Mouse (Mus musculus): ENCODE measurements around the gene Ncstn. TPM values are rescaled to one million over a fixed set of nuclear protein-coding genes. Genes with fewer than 3 reads are reported as not detected.

Gene Ncstn
- 45.6 and 47.8 TPM in 2 replicates for polyA plus RNA-seq (2016; fragmentation: Nextera tagmentation; extraction: Ambion mirVana)

DNA sequence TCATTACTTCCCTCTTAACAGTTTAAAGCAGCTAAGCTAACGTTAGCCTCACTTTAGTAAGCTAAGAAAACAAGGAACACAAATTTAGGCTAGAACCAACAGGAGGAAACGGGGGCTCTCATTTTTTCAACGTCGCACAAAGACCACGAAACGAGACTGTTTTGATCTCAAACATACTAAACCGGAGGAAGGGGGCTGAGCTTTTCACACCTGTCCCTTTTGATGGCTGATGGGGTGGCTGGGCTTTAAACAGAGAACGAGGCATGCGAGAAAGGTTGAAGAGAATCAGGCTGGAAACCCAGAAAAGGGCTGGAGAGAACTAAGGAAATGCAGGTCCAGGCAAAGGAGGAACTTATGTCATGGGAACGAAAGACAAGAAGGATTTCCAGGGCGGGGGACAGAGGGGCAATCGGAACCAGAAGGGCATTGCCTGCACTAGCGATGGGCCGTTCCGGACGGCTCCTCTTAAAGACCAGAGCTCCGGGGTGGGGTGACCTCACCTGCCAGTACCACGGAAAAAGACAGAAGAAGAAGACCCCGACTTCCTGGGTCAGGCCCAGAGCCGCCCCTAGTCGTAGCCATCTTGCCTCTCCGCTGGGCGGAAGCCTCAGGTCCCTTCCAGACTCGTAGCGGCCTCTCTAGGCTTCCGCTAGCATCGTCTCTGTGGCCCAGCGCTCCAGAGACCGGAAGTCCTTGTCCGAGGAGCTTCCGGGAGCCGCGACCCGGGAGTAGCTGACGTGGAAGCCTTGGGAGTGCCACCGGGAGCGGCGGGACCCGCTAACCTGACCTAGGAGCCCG is at the start of gene Ncstn, which contains the start of gene Copa:
Gene Ncstn, minus strand, starts transcription at position 695 of the 798 bp plus-strand sequence.
Gene Copa, plus strand, starts transcription at position 429 of the 798 bp plus-strand sequence.
- peak within 1 kb of the TSS; percentile 76 for H3K4me2 ChIP-seq
- no peaks in the 10 kb centered on the region for H3K27me3 ChIP-seq (replicated peaks)
- H3K36me3 ChIP-seq, result peaks cover 34% of the 10 kb centered on the region
- no peaks in the 10 kb centered on the region for H3K9me3 ChIP-seq (replicated peaks)
- under 1% methylated on average over 40 of the region's 40 CpGs for WGBS (ENCODE audit: insufficient replicate concordance)
- peaks cover 37% of the 10 kb centered on the region for H3K4me1 ChIP-seq
- H3K9ac ChIP-seq, result peak within 1 kb of the TSS; percentile 86
- peak within 1 kb of the TSS; percentile 84 for H3K4me3 ChIP-seq
- peak within 1 kb of the TSS; percentile 77 for H3K27ac ChIP-seq
- ATAC-seq, result peak; percentile 98

DNA sequence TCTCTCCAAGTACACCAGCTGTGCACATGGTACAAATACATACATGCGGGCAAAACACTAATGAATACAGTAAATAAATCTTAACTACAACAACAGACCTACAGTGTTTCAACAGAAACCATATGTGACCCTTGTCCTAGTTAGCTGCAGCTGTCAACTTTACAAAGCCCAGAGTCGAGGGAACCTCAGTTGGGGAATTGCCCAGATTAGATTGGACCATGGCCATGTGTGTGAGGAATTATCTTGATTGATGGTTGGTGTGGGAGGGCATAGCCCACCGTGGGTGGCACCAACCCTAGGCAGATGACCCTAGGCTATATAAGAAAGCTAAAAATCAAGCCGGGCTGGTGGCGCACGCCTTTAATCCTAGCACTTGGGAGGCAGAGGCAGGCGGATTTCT is 49.7 kb upstream of the Ncstn start:
- Histone ChIP-seq H3K4me2 (no peak overlapping the region), H3K9ac (no peak overlapping the region), H3K9me3 (replicated peaks) (no peaks in the 10 kb centered on the region), H3K27ac (no peak overlapping the region), H3K27me3 (replicated peaks) (no peaks in the 10 kb centered on the region), H3K36me3 (peaks cover 74% of the 10 kb centered on the region), H3K4me1 (peaks cover 7% of the 10 kb centered on the region), H3K4me3 (no peak overlapping the region)
- 80% methylated on average over 7 of the region's 7 CpGs for WGBS (ENCODE audit: insufficient replicate concordance)
- ATAC-seq, result no peak

DNA sequence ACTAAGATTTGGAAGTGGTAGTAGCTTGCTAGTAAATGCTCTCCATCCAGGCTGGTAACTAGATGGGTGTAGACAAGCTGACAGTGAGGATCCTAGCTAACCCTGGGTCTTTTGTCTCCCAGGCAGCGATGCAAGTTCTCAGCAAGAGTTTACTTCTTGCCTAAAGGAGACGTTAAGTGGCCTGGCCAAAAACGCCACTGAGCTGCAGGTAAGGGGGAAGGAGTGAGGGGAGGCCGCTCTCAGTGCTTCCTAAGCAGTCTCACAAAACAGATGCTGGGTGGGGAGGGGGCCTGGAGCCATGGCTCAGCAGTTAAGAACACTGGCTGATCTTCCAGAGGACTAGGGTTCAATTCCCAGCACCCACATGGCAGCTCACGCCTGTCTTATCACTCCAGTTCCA is 47.2 kb upstream of the Ncstn start:
- Histone ChIP-seq H3K4me2 (no peak overlapping the region), H3K27me3 (replicated peaks) (no peaks in the 10 kb centered on the region), H3K9me3 (replicated peaks) (no peaks in the 10 kb centered on the region), H3K36me3 (peaks cover 60% of the 10 kb centered on the region), H3K27ac (no peak overlapping the region), H3K4me1 (peaks cover 17% of the 10 kb centered on the region), H3K4me3 (no peak overlapping the region), H3K9ac (no peak overlapping the region)
- ATAC-seq, result no peak
- WGBS (ENCODE audit: insufficient replicate concordance), result 86% methylated on average over 5 of the region's 5 CpGs

DNA sequence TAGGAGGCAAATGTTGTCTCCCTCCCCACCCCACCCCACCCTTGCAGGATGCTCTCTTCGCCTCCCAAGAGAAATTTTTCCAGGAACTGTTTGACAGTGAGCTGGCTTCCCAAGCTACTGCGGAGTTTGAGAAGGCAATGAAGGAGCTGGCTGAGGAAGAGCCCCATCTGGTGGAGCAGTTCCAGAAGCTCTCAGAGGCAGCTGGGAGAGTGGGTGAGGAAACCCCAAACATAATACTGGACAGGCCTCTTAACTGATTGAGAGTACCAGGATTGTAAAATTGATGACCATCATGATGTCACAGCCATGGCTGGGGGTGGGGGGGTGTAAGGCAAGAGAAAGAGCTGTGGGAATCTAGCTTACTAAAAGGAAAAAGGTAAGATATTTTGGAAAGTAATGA is 46.5 kb upstream of the Ncstn start:
- no peak for ATAC-seq
- Histone ChIP-seq H3K36me3 (peaks cover 54% of the 10 kb centered on the region), H3K4me2 (no peak overlapping the region), H3K4me3 (no peak overlapping the region), H3K27ac (no peak overlapping the region), H3K27me3 (replicated peaks) (no peaks in the 10 kb centered on the region), H3K9me3 (replicated peaks) (no peaks in the 10 kb centered on the region), H3K9ac (no peak overlapping the region), H3K4me1 (peaks cover 17% of the 10 kb centered on the region)
- 66% methylated on average over 2 of the region's 2 CpGs for WGBS (ENCODE audit: insufficient replicate concordance)

DNA sequence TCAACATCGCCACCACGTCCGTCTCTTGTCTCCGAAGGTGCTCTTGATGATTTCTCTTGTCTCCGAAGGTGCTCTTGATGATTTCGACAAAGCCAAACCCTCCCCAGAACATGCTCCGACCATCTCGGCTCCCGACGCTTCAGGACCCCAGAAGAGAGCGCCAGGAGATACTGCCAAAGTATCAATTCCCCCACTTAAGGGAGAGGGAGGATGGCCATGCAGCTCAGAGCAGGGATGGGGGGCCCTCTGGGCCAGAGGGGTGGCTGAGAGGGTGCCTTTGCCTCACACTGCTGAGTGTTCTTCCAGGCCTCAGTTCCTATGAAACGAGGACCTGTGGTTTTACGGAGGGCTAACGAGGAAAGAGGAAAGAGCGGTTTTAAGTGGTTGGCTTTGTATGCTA is 46.0 kb upstream of the Ncstn start:
- WGBS (ENCODE audit: insufficient replicate concordance), result 93% methylated on average over 15 of the region's 15 CpGs
- H3K4me3 ChIP-seq, result no peak overlapping the region
- ATAC-seq, result no peak
- H3K27ac ChIP-seq, result no peak overlapping the region
- peaks cover 50% of the 10 kb centered on the region for H3K36me3 ChIP-seq
- no peaks in the 10 kb centered on the region for H3K9me3 ChIP-seq (replicated peaks)
- no peak overlapping the region for H3K9ac ChIP-seq
- H3K4me2 ChIP-seq, result no peak overlapping the region
- peaks cover 17% of the 10 kb centered on the region for H3K4me1 ChIP-seq
- no peaks in the 10 kb centered on the region for H3K27me3 ChIP-seq (replicated peaks)

DNA sequence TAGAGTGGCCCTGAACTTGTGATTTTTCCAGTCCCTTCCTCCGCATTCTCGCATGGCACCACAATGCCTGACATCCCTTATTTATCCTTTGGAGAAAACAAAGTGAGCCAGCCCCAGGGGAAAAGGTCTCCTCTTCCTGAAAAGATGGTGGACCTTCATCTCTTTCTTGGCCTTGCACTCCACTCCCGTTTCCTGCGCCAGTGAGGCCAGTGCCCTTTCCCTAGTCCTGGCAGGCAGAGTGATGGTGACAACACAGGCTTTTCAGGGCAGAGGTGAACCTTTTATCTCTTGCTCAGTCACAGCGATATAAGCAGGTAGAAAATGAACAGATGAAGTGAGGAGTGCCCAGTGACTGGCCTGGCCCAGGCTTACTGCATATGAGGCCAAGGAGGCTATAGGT is 44.9 kb upstream of the Ncstn start:
- WGBS (ENCODE audit: insufficient replicate concordance), result 50% methylated on average over 5 of the region's 5 CpGs
- peak overlapping the region; percentile 83 for H3K9ac ChIP-seq
- no peaks in the 10 kb centered on the region for H3K9me3 ChIP-seq (replicated peaks)
- peaks cover 51% of the 10 kb centered on the region for H3K36me3 ChIP-seq
- H3K27ac ChIP-seq, result peak overlapping the region; percentile 64
- peaks cover 17% of the 10 kb centered on the region for H3K4me1 ChIP-seq
- peak overlapping the region; percentile 78 for H3K4me3 ChIP-seq
- H3K27me3 ChIP-seq (replicated peaks), result no peaks in the 10 kb centered on the region
- H3K4me2 ChIP-seq, result peak overlapping the region; percentile 81
- ATAC-seq, result no peak

DNA sequence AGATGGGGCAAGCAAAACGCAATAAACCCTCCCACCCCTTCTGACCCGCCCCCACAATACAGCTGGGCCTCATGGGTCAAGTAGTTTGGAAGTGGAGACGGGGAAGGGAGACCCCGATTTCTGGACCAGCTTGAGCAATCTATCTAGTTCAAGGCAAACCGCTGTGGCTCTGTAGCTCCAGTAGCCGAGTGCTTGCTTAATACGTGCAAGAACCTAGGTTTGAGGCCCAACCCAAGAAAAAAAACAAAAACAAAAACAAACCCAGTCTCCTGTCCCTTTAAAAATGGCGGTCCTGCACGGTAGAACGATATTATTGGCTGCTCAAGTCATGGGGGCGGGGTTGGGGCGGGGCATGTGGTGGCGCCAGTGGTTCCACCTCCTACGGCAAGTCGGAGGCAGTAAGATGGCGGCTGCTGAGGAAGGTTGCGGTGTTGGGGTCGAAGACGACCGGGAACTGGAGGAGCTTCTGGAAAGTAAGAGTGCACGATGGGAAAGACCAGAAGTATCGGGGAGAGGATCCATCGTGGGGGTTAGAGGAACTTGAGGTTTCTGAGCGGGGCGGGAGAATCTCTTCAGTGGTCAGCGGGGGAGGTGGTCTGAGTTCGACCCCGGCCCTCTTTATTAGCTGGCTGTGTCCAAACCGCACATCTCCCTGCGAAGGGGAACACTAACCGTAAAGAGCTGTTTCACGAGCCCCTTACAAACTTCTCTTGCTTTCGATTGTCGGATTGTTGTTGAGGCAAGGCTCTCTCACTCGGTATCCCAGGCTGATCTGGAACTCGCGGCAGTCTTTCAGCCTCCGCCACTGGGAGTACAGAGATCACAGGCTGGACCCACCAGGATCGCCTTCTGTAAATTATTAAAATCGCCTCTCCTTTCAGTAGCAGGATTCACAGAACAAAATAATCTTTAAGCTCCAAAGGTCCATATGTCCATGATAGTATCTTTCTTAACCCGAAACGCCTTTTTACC is 44.1 kb upstream of the Ncstn start, which contains the start of gene Pex19:
Gene Pex19, plus strand, starts transcription at position 380 of the 972 bp plus-strand sequence.
- WGBS (ENCODE audit: insufficient replicate concordance), result 1% methylated on average over 42 of the region's 42 CpGs
- H3K4me2 ChIP-seq, result peak within 1 kb of the TSS; percentile 81
- peak within 1 kb of the TSS; percentile 78 for H3K4me3 ChIP-seq
- ATAC-seq, result peak; percentile 95
- H3K27me3 ChIP-seq (replicated peaks), result no peaks in the 10 kb centered on the region
- H3K27ac ChIP-seq, result peak within 1 kb of the TSS; percentile 64
- H3K9me3 ChIP-seq (replicated peaks), result no peaks in the 10 kb centered on the region
- peaks cover 17% of the 10 kb centered on the region for H3K4me1 ChIP-seq
- peaks cover 51% of the 10 kb centered on the region for H3K36me3 ChIP-seq
- H3K9ac ChIP-seq, result peak within 1 kb of the TSS; percentile 83

DNA sequence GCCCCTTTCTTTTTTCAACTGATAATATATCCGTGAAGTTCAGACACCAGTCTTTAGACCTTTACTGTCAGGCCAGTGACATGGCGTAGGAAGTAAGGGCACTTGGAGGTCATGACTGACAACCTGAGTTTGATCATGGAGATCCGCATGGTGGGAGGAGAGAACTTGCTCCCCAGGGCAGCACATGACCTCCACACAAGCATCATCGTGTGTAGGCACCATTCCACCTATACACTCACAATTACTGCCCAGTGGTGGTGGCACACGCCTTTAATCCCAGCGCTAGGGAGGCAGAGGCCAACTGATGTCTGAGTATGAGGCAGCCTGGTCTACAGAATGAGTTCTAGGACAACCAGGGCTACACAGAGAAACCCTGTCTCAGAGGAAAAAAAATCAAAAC is 42.0 kb upstream of the Ncstn start:
- 71% methylated on average over 6 of the region's 6 CpGs for WGBS (ENCODE audit: insufficient replicate concordance)

DNA sequence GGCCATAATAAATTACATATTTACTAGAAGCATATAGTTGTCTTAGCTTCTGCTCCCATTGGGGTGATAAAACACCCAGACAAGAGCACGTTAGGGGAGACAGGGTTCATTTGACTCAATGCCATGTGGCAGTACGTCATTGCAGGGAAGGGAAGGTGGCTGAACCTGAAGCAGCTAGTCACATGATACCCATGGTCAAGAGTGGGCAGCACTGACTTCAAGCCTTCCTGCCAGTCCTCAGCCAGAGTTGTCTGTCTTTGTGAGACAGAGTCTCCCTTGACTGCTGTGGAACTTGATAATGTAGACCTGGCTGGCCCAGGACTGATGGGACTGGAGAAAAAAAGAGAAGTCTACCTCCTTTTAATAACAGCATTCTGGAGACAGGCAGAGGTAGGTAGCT is 40.1 kb upstream of the Ncstn start:
- H3K27ac ChIP-seq, result no peak overlapping the region
- H3K36me3 ChIP-seq, result peaks cover 60% of the 10 kb centered on the region
- no peak overlapping the region for H3K4me2 ChIP-seq
- no peaks in the 10 kb centered on the region for H3K27me3 ChIP-seq (replicated peaks)
- no peak overlapping the region for H3K4me3 ChIP-seq
- H3K4me1 ChIP-seq, result peaks cover 13% of the 10 kb centered on the region
- H3K9me3 ChIP-seq (replicated peaks), result no peaks in the 10 kb centered on the region
- WGBS (ENCODE audit: insufficient replicate concordance), result 83% methylated on average over 2 of the region's 2 CpGs
- H3K9ac ChIP-seq, result no peak overlapping the region
- no peak for ATAC-seq

More for the DNA sequence above, 42.0 kb upstream of the Ncstn start:
- H3K36me3 ChIP-seq, result peaks cover 53% of the 10 kb centered on the region
- H3K4me3 ChIP-seq, result no peak overlapping the region
- H3K27me3 ChIP-seq (replicated peaks), result no peaks in the 10 kb centered on the region
- no peaks in the 10 kb centered on the region for H3K9me3 ChIP-seq (replicated peaks)
- no peak overlapping the region for H3K4me2 ChIP-seq
- no peak overlapping the region for H3K9ac ChIP-seq
- ATAC-seq, result no peak
- no peak overlapping the region for H3K27ac ChIP-seq
- peaks cover 17% of the 10 kb centered on the region for H3K4me1 ChIP-seq

DNA sequence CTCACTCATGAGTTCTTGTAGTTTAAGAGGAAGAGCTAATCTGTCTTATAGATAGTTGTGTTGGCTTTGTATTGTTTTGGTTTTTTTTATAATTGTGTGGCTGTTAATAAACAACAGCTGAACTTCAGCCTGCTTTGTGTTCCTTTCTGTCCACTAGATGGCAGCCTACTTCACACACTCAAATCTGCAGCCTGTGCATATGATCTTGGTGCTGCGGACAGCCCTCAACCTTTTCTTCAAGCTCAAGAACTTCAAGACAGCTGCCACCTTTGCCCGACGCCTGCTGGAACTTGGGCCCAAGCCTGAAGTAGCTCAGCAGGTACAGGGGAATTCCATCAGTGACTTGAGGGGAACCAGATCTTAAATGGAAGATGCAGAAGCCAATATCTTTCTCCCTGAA is 37.1 kb upstream of the Ncstn start:
- Histone ChIP-seq H3K9ac (no peak overlapping the region), H3K27me3 (replicated peaks) (no peaks in the 10 kb centered on the region), H3K4me2 (no peak overlapping the region), H3K4me1 (no peaks in the 10 kb centered on the region), H3K9me3 (replicated peaks) (no peaks in the 10 kb centered on the region), H3K4me3 (no peak overlapping the region), H3K27ac (no peak overlapping the region), H3K36me3 (peaks cover 90% of the 10 kb centered on the region)
- 61% methylated on average over 3 of the region's 3 CpGs for WGBS (ENCODE audit: insufficient replicate concordance)
- no peak for ATAC-seq

DNA sequence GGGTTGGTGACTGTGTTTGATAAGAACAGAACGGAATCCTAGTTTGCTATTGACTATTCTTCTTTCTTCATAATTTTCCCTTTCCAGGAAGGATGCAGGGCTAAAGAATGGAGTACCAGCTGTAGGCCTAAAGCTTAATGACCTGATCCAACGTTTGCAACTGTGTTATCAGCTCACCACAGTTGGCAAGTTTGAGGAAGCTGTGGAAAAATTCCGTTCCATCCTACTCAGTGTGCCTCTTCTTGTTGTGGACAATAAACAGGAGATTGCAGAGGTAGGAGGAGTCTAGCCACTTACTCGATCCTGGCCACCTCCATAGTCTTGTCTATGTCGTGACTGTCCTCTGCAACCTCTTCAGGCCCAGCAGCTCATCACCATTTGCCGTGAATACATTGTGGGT is 36.5 kb upstream of the Ncstn start:
- no peak for ATAC-seq
- H3K9ac ChIP-seq, result no peak overlapping the region
- no peaks in the 10 kb centered on the region for H3K9me3 ChIP-seq (replicated peaks)
- H3K27me3 ChIP-seq (replicated peaks), result no peaks in the 10 kb centered on the region
- H3K4me1 ChIP-seq, result no peaks in the 10 kb centered on the region
- H3K36me3 ChIP-seq, result peaks cover 96% of the 10 kb centered on the region
- WGBS (ENCODE audit: insufficient replicate concordance), result 63% methylated on average over 6 of the region's 6 CpGs
- H3K4me3 ChIP-seq, result no peak overlapping the region
- H3K4me2 ChIP-seq, result no peak overlapping the region
- H3K27ac ChIP-seq, result no peak overlapping the region

DNA sequence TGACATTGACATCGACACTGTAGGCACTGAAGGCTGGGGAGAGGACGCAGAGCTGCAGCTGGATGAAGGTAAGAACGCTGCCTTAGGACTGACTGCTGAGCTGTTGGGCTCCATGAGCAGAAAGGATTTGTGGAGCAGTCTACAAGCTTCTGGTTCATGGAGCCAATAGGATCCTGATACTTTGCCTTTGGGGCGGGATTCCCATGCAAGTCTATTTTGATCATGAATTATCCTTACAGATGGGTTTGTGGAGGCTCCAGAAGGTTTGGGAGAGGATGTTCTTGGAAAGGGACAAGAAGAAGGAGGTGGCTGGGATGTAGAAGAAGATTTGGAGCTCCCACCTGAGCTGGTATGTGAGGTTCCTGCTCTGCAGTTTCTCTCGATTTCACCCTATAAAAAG is 34.4 kb upstream of the Ncstn start:
- Histone ChIP-seq H3K27ac (no peak overlapping the region), H3K9ac (no peak overlapping the region), H3K4me3 (no peak overlapping the region), H3K4me2 (no peak overlapping the region), H3K4me1 (no peaks in the 10 kb centered on the region), H3K9me3 (replicated peaks) (no peaks in the 10 kb centered on the region), H3K27me3 (replicated peaks) (no peaks in the 10 kb centered on the region), H3K36me3 (peaks cover 99% of the 10 kb centered on the region)
- ATAC-seq, result no peak
- WGBS (ENCODE audit: insufficient replicate concordance), result 86% methylated on average over 5 of the region's 5 CpGs

Data from liver, embryonic 12.5 days (tissue).